Mouse (Mus musculus) liver, embryonic 14.5 days (tissue): ENCODE measurements around the gene Il1r1.

ENCODE experiments used
- CTCF ChIP-seq: IDR thresholded peaks from 2 replicates; pipeline ENCODE4 v1.5.1; 2016; ENCODE audit warnings: antibody characterized with exemption, low read depth, control low read depth
- EP300 ChIP-seq: IDR thresholded peaks from 2 replicates; pipeline ENCODE4 v1.6.1; 2016; ENCODE audit warnings: antibody characterized with exemption, low read depth

DNA sequence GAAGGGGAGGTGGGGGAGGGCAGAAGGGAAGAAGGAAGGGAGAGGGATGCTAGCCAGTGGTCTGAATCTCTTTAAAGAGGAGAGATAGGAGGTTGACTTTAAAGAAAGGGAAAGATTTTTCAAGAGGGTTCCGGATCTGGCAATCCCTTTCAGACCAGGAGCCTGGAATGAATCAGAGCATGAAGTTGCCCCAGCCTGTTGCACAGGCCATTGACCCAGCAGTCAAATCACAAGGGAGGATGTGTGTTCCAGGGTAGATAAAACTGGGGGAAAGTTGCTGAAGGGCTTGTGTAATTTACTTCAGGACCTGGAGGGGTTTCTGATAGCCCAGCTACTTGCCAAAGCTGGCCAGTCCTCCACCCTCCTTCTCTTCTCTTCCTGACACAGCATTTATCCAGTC is 45.4 kb upstream of the Il1r1 start:
- TF ChIP-seq CTCF, result no peak
- TF ChIP-seq EP300, result no peak
